Mouse (Mus musculus): ENCODE data around the gene Pcsk4.

DNA sequence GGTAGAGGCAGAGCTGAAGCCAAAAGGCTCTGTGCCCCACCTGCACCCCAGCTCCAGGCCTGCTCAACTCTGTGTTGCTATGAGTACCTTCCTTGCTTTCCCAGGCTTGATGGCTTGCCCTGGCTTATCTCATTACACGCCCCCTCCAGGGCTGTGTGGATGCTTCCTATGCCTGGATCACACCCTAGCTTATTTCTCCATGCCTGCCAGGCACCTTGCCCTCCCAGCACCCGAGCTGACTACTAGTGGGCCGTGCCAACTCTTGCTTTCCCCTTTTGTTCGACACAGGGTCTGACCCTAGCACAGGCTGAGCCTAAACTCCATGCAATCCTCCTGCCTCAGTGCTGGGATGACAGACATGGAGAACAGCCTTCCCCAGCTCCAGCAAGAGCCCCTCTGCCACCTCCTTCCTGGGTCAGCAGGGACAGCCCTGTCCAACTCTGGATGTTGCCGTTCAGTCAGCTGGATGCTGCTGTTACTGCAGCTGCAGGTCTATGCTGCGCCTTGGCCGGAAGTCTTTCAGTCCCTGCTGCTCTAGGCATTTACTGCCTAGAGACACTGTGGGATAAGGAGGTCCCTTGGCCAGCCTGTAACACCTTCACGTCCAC lies 31.7 kb downstream of the Pcsk4 start:
- TF ChIP-seq CTCF (IDR thresholded peaks at IDR 0.05; ENCODE audit: insufficient read depth, low read depth, low read length) (no peak), POLR2A (IDR thresholded peaks at IDR 0.05; ENCODE audit: insufficient read depth, low read depth, low read length) (no peak)
